22 mouse cellular contexts compared by ENCODE assay signal in the genomic region with DNA sequence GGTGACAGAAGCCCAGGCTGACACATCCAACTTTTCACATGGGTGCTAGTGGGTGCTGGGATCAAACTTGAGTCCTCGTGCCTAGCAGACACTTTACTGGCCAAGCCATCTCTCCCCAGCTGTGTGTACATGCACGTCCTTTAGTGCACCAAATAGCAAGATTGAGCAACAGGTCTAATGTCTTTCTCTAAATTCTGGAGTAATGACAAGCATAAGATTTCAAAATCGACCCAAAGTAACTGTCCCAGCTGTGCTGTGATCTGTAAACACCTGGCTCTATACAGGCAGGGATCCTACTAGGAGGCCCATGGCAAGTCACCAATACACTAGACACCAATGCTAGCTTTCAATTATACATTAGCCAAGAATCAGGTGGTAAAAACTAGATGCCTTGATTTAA. TPM values are rescaled to one million over a fixed set of nuclear protein-coding genes. Genes with fewer than 3 reads are reported as not detected.
"Had no signal": no experiment of that assay in that cellular context is flagged by ENCODE, and none has a peak within 500 bp of the region (broad histone marks: within the 10 kb centered on the region; RNA-seq: fewer than 3 reads in every experiment).

No protein-coding gene starts in this region.

- DNase-seq: gastrocnemius, adult 2 months; gastrocnemius, postnatal 10 days; gastrocnemius, postnatal 25 days; heart, adult 2 months; heart, postnatal 10 days; heart, postnatal 4 days; kidney, adult 18-20 months; kidney, adult 8-10 months; liver had no signal

- H3K27ac ChIP-seq: gastrocnemius, adult 2 months; heart, adult 2 months; heart, embryonic 10.5 days; hindbrain, embryonic 10.5 days; hindbrain, embryonic 12.5 days; hindbrain, embryonic 14.5 days; intestine, embryonic 15.5 days; layer of hippocampus, adult 2 months; left cerebral cortex, adult 2 months; limb, embryonic 10.5 days; limb, embryonic 12.5 days had no signal

- H3K4me1 ChIP-seq: heart, embryonic 10.5 days; heart, embryonic 12.5 days; hindbrain, embryonic 10.5 days; hindbrain, embryonic 12.5 days; intestine, embryonic 15.5 days had no signal

- H3K4me2 ChIP-seq: heart, embryonic 12.5 days; hindbrain, embryonic 12.5 days; hindbrain, embryonic 14.5 days; intestine, embryonic 15.5 days; limb, embryonic 12.5 days had no signal

- ATAC-seq: hindbrain, embryonic 16.5 days; inflammation-experienced regulatory T-cells, adult 6 months; intestine, embryonic 15.5 days; intestine, postnatal 0 days had no signal

- H3K27me3 ChIP-seq: heart, embryonic 12.5 days; hindbrain, embryonic 12.5 days; intestine, embryonic 15.5 days; limb, embryonic 12.5 days had no signal

- H3K9me3 ChIP-seq: heart, embryonic 10.5 days; heart, embryonic 12.5 days; hindbrain, embryonic 10.5 days; hindbrain, embryonic 12.5 days; intestine, embryonic 15.5 days; limb, embryonic 10.5 days; limb, embryonic 12.5 days had no signal

- H3K36me3 ChIP-seq: heart, embryonic 10.5 days; heart, embryonic 12.5 days; hindbrain, embryonic 10.5 days; hindbrain, embryonic 12.5 days; intestine, embryonic 15.5 days; limb, embryonic 10.5 days; limb, embryonic 12.5 days had no signal

- H3K4me3 ChIP-seq: gastrocnemius, adult 2 months; heart, adult 2 months; heart, embryonic 10.5 days; heart, embryonic 12.5 days; hindbrain, embryonic 10.5 days; hindbrain, embryonic 12.5 days; intestine, embryonic 15.5 days; layer of hippocampus, adult 2 months; left cerebral cortex, adult 2 months; limb, embryonic 10.5 days; limb, embryonic 12.5 days had no signal

- H3K9ac ChIP-seq: heart, embryonic 12.5 days; hindbrain, embryonic 12.5 days; hindbrain, embryonic 14.5 days; intestine, embryonic 15.5 days; limb, embryonic 12.5 days had no signal

RNA-seq across cellular contexts. Expression of a gene that starts 17.8 kb away (rescaled TPM):
- polyA plus RNA-seq: inflammation-experienced regulatory T-cells, adult 6 months had no signal
